7 mouse cellular contexts compared by ENCODE assay signal in the genomic region with DNA sequence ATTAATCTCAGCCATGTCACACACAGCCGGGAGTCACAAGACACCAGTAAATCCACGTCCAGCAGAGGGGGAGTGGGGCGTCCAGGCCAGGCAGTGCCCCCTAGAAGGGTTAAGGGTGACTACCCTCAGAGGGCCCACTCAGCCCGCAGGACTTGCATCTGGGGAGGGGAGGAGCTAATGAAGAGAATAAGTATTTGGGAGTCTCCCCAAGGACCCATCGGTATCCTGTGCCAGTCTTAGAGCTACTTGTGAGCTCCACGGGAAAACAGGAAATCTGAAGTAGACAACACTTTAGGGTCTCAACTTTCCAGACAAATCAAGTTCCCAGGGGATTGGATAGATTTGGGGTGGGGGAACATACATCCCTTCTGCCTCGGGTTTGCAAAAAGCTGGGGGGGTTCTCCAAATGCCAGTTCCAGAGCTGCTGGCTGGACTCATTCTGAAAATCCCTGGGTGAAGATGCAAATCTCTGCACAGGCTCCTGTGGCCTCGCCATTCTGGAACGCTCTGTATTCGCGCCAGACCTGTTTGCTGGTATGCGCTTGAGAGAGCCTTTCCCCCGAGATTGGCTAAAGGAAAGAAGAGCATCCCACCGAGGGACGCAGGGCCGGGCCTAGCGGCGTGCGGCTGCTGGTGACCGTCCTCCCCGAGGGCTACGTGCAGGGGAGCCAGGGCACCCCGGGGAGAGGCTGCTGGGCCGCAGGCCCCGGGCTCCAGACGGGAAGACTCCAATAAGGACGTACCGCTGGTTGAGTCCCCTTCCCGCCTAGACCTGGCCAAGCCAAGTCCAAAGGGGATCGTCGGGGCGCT. TPM values are rescaled to one million over a fixed set of nuclear protein-coding genes. Genes with fewer than 3 reads are reported as not detected.
DNase-seq lines count a peak whose midpoint lies in the region; ATAC-seq and TF ChIP-seq lines count a peak whose summit lies in the region.

No protein-coding gene starts in this region.

- peak overlapping the region; percentile 83 for H3K9ac ChIP-seq in embryonic facial prominence, embryonic 11.5 days (replicated peaks; ENCODE audit: low read length)
- H3K9ac ChIP-seq in hindbrain, postnatal 0 days (replicated peaks; ENCODE audit: low read length), result peak overlapping the region; percentile 76
- peak overlapping the region; percentile 67 for H3K9ac ChIP-seq in midbrain, embryonic 16.5 days (ENCODE audit: low read depth, low read length)

- H3K4me2 ChIP-seq in embryonic facial prominence, embryonic 11.5 days (ENCODE audit: low read depth, low read length), result peak overlapping the region; percentile 80
- H3K4me2 ChIP-seq in hindbrain, postnatal 0 days (ENCODE audit: low read depth, low read length), result peak overlapping the region; percentile 84
- H3K4me2 ChIP-seq in midbrain, embryonic 16.5 days (ENCODE audit: low read length), result peak overlapping the region; percentile 59

- no peak for ATAC-seq in megakaryocyte, adult 5-6 weeks (ENCODE audit: poor library complexity, severe bottlenecking)
- no peak for ATAC-seq in embryonic facial prominence, embryonic 11.5 days (replicated peaks; ENCODE audit: insufficient number of reproducible peaks, low FRiP score, low TSS enrichment, low read depth)
- ATAC-seq in hindbrain, postnatal 0 days, result no peak; the same call in 1 of the 2 replicates
- peak; percentile 0; the same call in 1 of the 2 replicates for ATAC-seq in midbrain, embryonic 16.5 days

- H3K27ac ChIP-seq in embryonic facial prominence, embryonic 11.5 days (replicated peaks; ENCODE audit: low read depth, low read length), result peak overlapping the region; percentile 83
- H3K27ac ChIP-seq in hindbrain, postnatal 0 days, result peak overlapping the region; percentile 87
- H3K27ac ChIP-seq in midbrain, embryonic 16.5 days (ENCODE audit: low read length), result peak overlapping the region; percentile 89

- peaks cover 9% of the 10 kb centered on the region for H3K27me3 ChIP-seq in megakaryocyte, embryonic 14.5 days (replicated peaks)
- no peaks in the 10 kb centered on the region for H3K27me3 ChIP-seq in embryonic facial prominence, embryonic 11.5 days (ENCODE audit: control insufficient read depth, insufficient read depth, low read length)
- no peaks in the 10 kb centered on the region for H3K27me3 ChIP-seq in hindbrain, postnatal 0 days (ENCODE audit: insufficient read depth, low read length)
- H3K27me3 ChIP-seq in midbrain, embryonic 16.5 days (ENCODE audit: control insufficient read depth, insufficient read depth, low read depth, low read length), result no peaks in the 10 kb centered on the region

- peak; percentile 33 for DNase-seq in embryonic facial prominence, embryonic 11.5 days (ENCODE audit: low spot score)
- peak; percentile 17 for DNase-seq in hindbrain, postnatal 0 days (ENCODE audit: low spot score)
- no peak for DNase-seq in c-Kit-positive CD71-positive TER-119-positive erythroid progenitor cells, embryonic 14.5 days (ENCODE audit: low spot score)
- no peak for DNase-seq in layer of hippocampus, adult 8-10 months (ENCODE audit: low spot score in 2 of 2)

- H3K4me3 ChIP-seq in megakaryocyte, embryonic 14.5 days (replicated peaks), result peak overlapping the region; percentile 94
- H3K4me3 ChIP-seq in embryonic facial prominence, embryonic 11.5 days (ENCODE audit: low read depth, low read length), result peak overlapping the region; percentile 67
- peak overlapping the region; percentile 58 for H3K4me3 ChIP-seq in hindbrain, postnatal 0 days (ENCODE audit: low read length)
- H3K4me3 ChIP-seq in midbrain, embryonic 16.5 days (ENCODE audit: low read depth, low read length), result peak overlapping the region; percentile 53

- H3K9me3 ChIP-seq in megakaryocyte, embryonic 14.5 days, result no peaks in the 10 kb centered on the region
- no peaks in the 10 kb centered on the region for H3K9me3 ChIP-seq in embryonic facial prominence, embryonic 11.5 days (replicated peaks; ENCODE audit: control insufficient read depth, low read length)
- no peaks in the 10 kb centered on the region for H3K9me3 ChIP-seq in hindbrain, postnatal 0 days (ENCODE audit: low read length)
- H3K9me3 ChIP-seq in midbrain, embryonic 16.5 days (replicated peaks; ENCODE audit: control insufficient read depth, low read length, poor library complexity, severe bottlenecking), result no peaks in the 10 kb centered on the region

- H3K4me1 ChIP-seq in megakaryocyte, embryonic 14.5 days, result peaks cover 16% of the 10 kb centered on the region
- H3K4me1 ChIP-seq in embryonic facial prominence, embryonic 11.5 days (ENCODE audit: control insufficient read depth, insufficient read depth, low read length), result no peaks in the 10 kb centered on the region
- no peaks in the 10 kb centered on the region for H3K4me1 ChIP-seq in hindbrain, postnatal 0 days (ENCODE audit: insufficient read depth, low read length)
- peaks cover 10% of the 10 kb centered on the region for H3K4me1 ChIP-seq in midbrain, embryonic 16.5 days (ENCODE audit: control insufficient read depth, insufficient read depth, low read length)

- 1% methylated on average over 31 of the region's 32 CpGs for WGBS in embryonic facial prominence, embryonic 11.5 days
- 2% methylated on average over 32 of the region's 32 CpGs for WGBS in hindbrain, postnatal 0 days
- WGBS in midbrain, embryonic 16.5 days, result under 1% methylated on average over 31 of the region's 32 CpGs

- no peak for TF ChIP-seq CTCF in hindbrain, postnatal 0 days (IDR thresholded peaks at IDR 0.05; ENCODE audit: low read depth)

- H3K36me3 ChIP-seq in megakaryocyte, embryonic 14.5 days (replicated peaks; ENCODE audit: low read length), result peaks cover 12% of the 10 kb centered on the region
- no peaks in the 10 kb centered on the region for H3K36me3 ChIP-seq in embryonic facial prominence, embryonic 11.5 days (replicated peaks; ENCODE audit: control insufficient read depth, insufficient read depth, low read depth, low read length)
- no peaks in the 10 kb centered on the region for H3K36me3 ChIP-seq in hindbrain, postnatal 0 days (ENCODE audit: insufficient read depth, low read length)
- no peaks in the 10 kb centered on the region for H3K36me3 ChIP-seq in midbrain, embryonic 16.5 days (ENCODE audit: control insufficient read depth, insufficient read depth, low read length)

RNA-seq across cellular contexts. Expression of a gene that starts 0.5 kb away (rescaled TPM):
- 4.0 and 4.2 TPM in 2 replicates for polyA plus RNA-seq in megakaryocyte, embryonic 14.5 days (2012; ENCODE audit: insufficient read depth, low replicate concordance)
- 1.9 and 2.8 TPM in 2 replicates for total RNA-seq in megakaryocyte, adult 5-6 weeks (2015)
- 8.6 and 9.1 TPM in 2 replicates for total RNA-seq in megakaryocyte, adult 5-6 weeks (2017)
- polyA plus RNA-seq in embryonic facial prominence, embryonic 11.5 days (2014; fragmentation: Nextera tagmentation; extraction: Ambion mirVana), result 6.8 and 7.5 TPM in 2 replicates
- 18.7 and 19.7 TPM in 2 replicates for total RNA-seq in hindbrain, postnatal 0 days (2014; rRNA removed)
- 3.8 and 3.9 TPM in 2 replicates for polyA plus RNA-seq in hindbrain, postnatal 0 days (2015; fragmentation: Nextera tagmentation; extraction: Ambion mirVana)
- 5.3 and 6.3 TPM in 2 replicates for polyA plus RNA-seq in midbrain, embryonic 16.5 days (2015; fragmentation: Nextera tagmentation; extraction: Ambion mirVana)
- 10 to 100 TPM; 67.9 to 92.0 (median 76.6) TPM for total RNA-seq in layer of hippocampus, adult 8-10 months (2022)

RNA-seq across cellular contexts. Expression of a gene that starts 18.3 kb away (rescaled TPM):
- polyA plus RNA-seq in megakaryocyte, embryonic 14.5 days (2012; ENCODE audit: insufficient read depth, low replicate concordance), result 110 and 207 TPM in 2 replicates
- 70.2 and 72.2 TPM in 2 replicates for total RNA-seq in megakaryocyte, adult 5-6 weeks (2015)
- 126 and 133 TPM in 2 replicates for total RNA-seq in megakaryocyte, adult 5-6 weeks (2017)
- 57.0 and 64.9 TPM in 2 replicates for polyA plus RNA-seq in embryonic facial prominence, embryonic 11.5 days (2014; fragmentation: Nextera tagmentation; extraction: Ambion mirVana)
- total RNA-seq in hindbrain, postnatal 0 days (2014; rRNA removed), result 52.5 and 67.5 TPM in 2 replicates
- 51.5 and 51.8 TPM in 2 replicates for polyA plus RNA-seq in hindbrain, postnatal 0 days (2015; fragmentation: Nextera tagmentation; extraction: Ambion mirVana)
- polyA plus RNA-seq in midbrain, embryonic 16.5 days (2015; fragmentation: Nextera tagmentation; extraction: Ambion mirVana), result 52.5 and 55.9 TPM in 2 replicates
- 10 to 100 TPM; 41.4 to 55.0 (median 46.9) TPM for total RNA-seq in layer of hippocampus, adult 8-10 months (2022)

RNA-seq across cellular contexts. Expression of a gene that starts 28.3 kb away (rescaled TPM):
- not detected in 2 replicates for polyA plus RNA-seq in megakaryocyte, embryonic 14.5 days (2012; ENCODE audit: insufficient read depth, low replicate concordance)
- not detected in 2 replicates for total RNA-seq in megakaryocyte, adult 5-6 weeks (2015)
- not detected in 2 replicates for total RNA-seq in megakaryocyte, adult 5-6 weeks (2017)
- polyA plus RNA-seq in embryonic facial prominence, embryonic 11.5 days (2014; fragmentation: Nextera tagmentation; extraction: Ambion mirVana), result not detected in 2 replicates
- total RNA-seq in hindbrain, postnatal 0 days (2014; rRNA removed), result 0.37 and 0.90 TPM in 2 replicates
- 0.84 and 1.6 TPM in 2 replicates for polyA plus RNA-seq in hindbrain, postnatal 0 days (2015; fragmentation: Nextera tagmentation; extraction: Ambion mirVana)
- 0.39 TPM in 1 of 2 replicates, not detected in the other for polyA plus RNA-seq in midbrain, embryonic 16.5 days (2015; fragmentation: Nextera tagmentation; extraction: Ambion mirVana)
- total RNA-seq in layer of hippocampus, adult 8-10 months (2022), result under 1 TPM in 2 of 4 experiments, not detected in 2; 0.20 to 0.23 TPM

RNA-seq across cellular contexts. Expression of a gene that starts 49.6 kb away (rescaled TPM):
- not detected in 2 replicates for polyA plus RNA-seq in megakaryocyte, embryonic 14.5 days (2012; ENCODE audit: insufficient read depth, low replicate concordance)
- not detected in 2 replicates for total RNA-seq in megakaryocyte, adult 5-6 weeks (2015)
- total RNA-seq in megakaryocyte, adult 5-6 weeks (2017), result not detected in 2 replicates
- polyA plus RNA-seq in embryonic facial prominence, embryonic 11.5 days (2014; fragmentation: Nextera tagmentation; extraction: Ambion mirVana), result 409 and 469 TPM in 2 replicates
- 20.6 and 42.3 TPM in 2 replicates for total RNA-seq in hindbrain, postnatal 0 days (2014; rRNA removed)
- polyA plus RNA-seq in hindbrain, postnatal 0 days (2015; fragmentation: Nextera tagmentation; extraction: Ambion mirVana), result 92.0 and 99.5 TPM in 2 replicates
- 121 and 141 TPM in 2 replicates for polyA plus RNA-seq in midbrain, embryonic 16.5 days (2015; fragmentation: Nextera tagmentation; extraction: Ambion mirVana)
- 1 to 10 TPM; 4.2 to 6.6 (median 5.5) TPM for total RNA-seq in layer of hippocampus, adult 8-10 months (2022)

Comparison
In these comparisons a context has a peak if more than half of its experiments do, and no peak if none do; other contexts are left out.
1. DNase-seq: peak in embryonic facial prominence, embryonic 11.5 days (single experiment) and hindbrain, postnatal 0 days (single experiment); none in c-Kit-positive CD71-positive TER-119-positive erythroid progenitor cells, embryonic 14.5 days (single experiment) and layer of hippocampus, adult 8-10 months (0 of 2).
2. Peak in every context shown above with its lines, with median percentiles within 50 percentile points of each other: H3K4me3 ChIP-seq, H3K27ac ChIP-seq, H3K4me2 ChIP-seq and H3K9ac ChIP-seq.